Mouse (Mus musculus) ES-E14 (cell line): ENCODE measurements around the gene Dicer1. TPM values are rescaled to one million over a fixed set of nuclear protein-coding genes. Genes with fewer than 3 reads are reported as not detected.

Experiments
- DNase-seq: peaks from one replicate; pipeline ENCODE4 v3.0.0-alpha.2; 2013; ENCODE audit warnings: low read depth, low spot score
- H3K27ac ChIP-seq: 2 replicates; pipeline ENCODE4 v1.5.1; 2012; ENCODE audit warnings: low read depth, mild to moderate bottlenecking, low read length, moderate library complexity, mixed read lengths; ENCODE audit not compliant: poor library complexity, insufficient read depth, severe bottlenecking
- H3K36me3 ChIP-seq: 2 replicates; pipeline ENCODE4 v1.6.1; 2012; ENCODE audit warnings: mild to moderate bottlenecking, low read length, moderate library complexity, mixed read lengths; ENCODE audit not compliant: control insufficient read depth, poor library complexity, insufficient read depth, severe bottlenecking
- H3K4me1 ChIP-seq, 2 experiments: fragments of 150-350 bp in 1 of 2; sonication (generic) in 1 of 2; 2 replicates each; pipeline ENCODE4 v1.6.1; 2012; ENCODE audit warnings: low read length in 2 of 2, mild to moderate bottlenecking in 1 of 2, mixed read lengths in 1 of 2; ENCODE audit not compliant: control insufficient read depth in 2 of 2, insufficient read depth in 2 of 2, poor library complexity in 1 of 2
- H3K4me3 ChIP-seq, 2 experiments: fragments of 150-350 bp in 1 of 2; sonication (generic) in 1 of 2; 2 replicates each; pipeline ENCODE4 v1.5.1; 2012; ENCODE audit warnings: low read length in 2 of 2, low read depth in 1 of 2, mild to moderate bottlenecking in 1 of 2, mixed read lengths in 1 of 2; ENCODE audit not compliant: insufficient read depth in 1 of 2, poor library complexity in 1 of 2, severe bottlenecking in 1 of 2
- H3K9ac ChIP-seq: 2 replicates; pipeline ENCODE4 v1.6.1; 2012; ENCODE audit warnings: low read depth, mild to moderate bottlenecking, low read length, mixed read lengths; ENCODE audit not compliant: poor library complexity, insufficient read depth, severe bottlenecking
- H3K9me3 ChIP-seq: fragments of 150-350 bp; sonication (generic); 2 replicates; pipeline ENCODE4 v1.6.1; 2012; ENCODE audit warnings: low read depth, mild to moderate bottlenecking, low read length; ENCODE audit not compliant: control insufficient read depth, insufficient read depth
- CHD2 ChIP-seq: IDR thresholded peaks from 2 replicates; pipeline ENCODE4 v1.6.1; 2014; ENCODE audit warnings: mild to moderate bottlenecking, low read depth, low read length, inconsistent platforms
- HCFC1 ChIP-seq: IDR thresholded peaks from 2 replicates; pipeline ENCODE4 v1.6.1; 2012; ENCODE audit warnings: low read length, inconsistent platforms, borderline replicate concordance; ENCODE audit not compliant: insufficient read depth
- MAFK ChIP-seq: IDR thresholded peaks from 2 replicates; pipeline ENCODE4 v1.6.1; 2014; ENCODE audit warnings: mild to moderate bottlenecking, low read depth, low read length, inconsistent platforms; ENCODE audit not compliant: insufficient read depth
- ZC3H11A ChIP-seq: IDR thresholded peaks from 2 replicates; pipeline ENCODE4 v1.6.1; 2012; ENCODE audit warnings: low read depth, mild to moderate bottlenecking, inconsistent platforms, low read length, borderline replicate concordance
- ZNF384 ChIP-seq: IDR thresholded peaks from 2 replicates; pipeline ENCODE4 v1.6.1; 2012; ENCODE audit warnings: low read depth, low read length, inconsistent platforms
- in situ Hi-C, 2 experiments: fragments of 600-800 bp; cut with MboI; formaldehyde crosslinking; loops; one replicate each; pipeline ENCODE4 v1.15.1; 2025; ENCODE audit warnings: low sequenced_read_pairs in 2 of 2, inconsistent platforms in 1 of 2; ENCODE audit not compliant: unreplicated experiment in 2 of 2
- total RNA-seq: library from RNA; depleted of rRNA; stranded (reverse); fragments of 300-350 nt; gene quantifications from 2 replicates; pipeline ENCODE4 v1.2.3, GENCODE M21; 2012; rRNA removed

Dicer1 gene
- total RNA-seq, 1 experiment: 51.9 TPM

DNA sequence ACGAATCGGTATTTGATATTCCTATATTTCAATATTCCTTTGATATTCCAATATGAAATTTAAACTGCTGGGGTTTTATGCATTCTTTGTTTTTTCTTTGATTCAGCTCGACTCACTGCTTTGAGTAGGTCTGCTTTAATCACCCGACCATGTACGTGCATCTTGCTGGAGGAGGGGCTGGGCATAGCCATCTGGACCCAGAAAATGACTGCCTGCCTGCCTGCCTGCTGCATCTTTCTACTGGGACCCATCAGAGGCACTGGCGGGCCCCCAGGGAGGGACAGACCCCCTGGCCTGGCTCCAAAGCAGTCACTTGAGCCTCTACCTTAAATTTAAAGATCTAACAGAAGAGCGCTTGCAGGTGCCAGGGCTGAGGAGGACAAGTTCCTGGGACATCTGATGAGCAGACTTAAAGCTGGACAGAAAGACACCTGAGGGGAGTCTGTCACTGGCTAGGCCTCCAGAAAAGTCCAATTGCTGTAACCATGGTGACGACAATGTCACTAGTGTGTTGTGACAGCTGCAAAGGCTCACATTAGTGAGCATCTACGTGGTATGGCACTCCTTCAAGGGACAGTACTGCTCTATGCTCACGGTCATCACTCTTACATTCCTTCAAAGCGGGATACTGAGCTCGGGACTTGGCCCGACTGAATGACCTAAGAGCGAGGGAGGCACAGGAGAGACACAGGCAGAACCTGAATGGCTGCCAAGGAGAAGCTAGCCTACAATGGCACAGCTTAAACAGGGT, 101.1 kb downstream of the Dicer1 start:
- no peaks in the 10 kb centered on the region for H3K36me3 ChIP-seq
- in situ Hi-C loops: no loop called here
- peaks cover 0 to 6% of the 10 kb centered on the region in 2 experiments; a peak in 2 of 4 replicates for H3K4me1 ChIP-seq
- no peak overlapping the region for H3K4me3 ChIP-seq
- no peak overlapping the region for H3K27ac ChIP-seq
- no peak for TF ChIP-seq ZNF384
- no peak for TF ChIP-seq CHD2
- TF ChIP-seq MAFK: no peak
- TF ChIP-seq ZC3H11A: no peak
- no peak for TF ChIP-seq HCFC1
- H3K9ac ChIP-seq: no peak overlapping the region
- H3K9me3 ChIP-seq: no peaks in the 10 kb centered on the region
- no peak for DNase-seq

DNA sequence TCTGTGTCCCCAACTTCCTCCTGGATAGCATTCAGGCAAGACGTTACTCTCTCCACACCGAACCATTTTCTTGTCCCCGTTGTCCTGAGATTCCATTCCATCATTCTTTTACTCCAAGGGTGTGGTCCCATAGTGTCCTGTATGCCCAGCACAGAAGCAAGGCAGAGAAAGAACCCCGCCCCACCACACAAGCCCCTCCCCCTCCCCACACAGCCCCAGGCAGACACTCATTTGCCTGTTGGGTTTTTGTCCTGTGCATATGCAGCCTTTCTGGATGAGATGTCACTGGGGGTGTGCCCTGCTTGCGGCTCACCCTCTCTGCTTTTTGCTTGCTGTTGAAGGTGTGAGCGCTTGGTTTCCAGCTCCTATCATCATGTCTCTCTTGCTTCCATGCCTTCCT, 103.4 kb downstream of the Dicer1 start:
- no peak for TF ChIP-seq HCFC1
- TF ChIP-seq MAFK: no peak
- TF ChIP-seq ZNF384: no peak
- TF ChIP-seq ZC3H11A: no peak
- TF ChIP-seq CHD2: no peak
- H3K9me3 ChIP-seq: no peaks in the 10 kb centered on the region
- no peak overlapping the region for H3K4me3 ChIP-seq
- in situ Hi-C loops: no loop called here
- no peaks in the 10 kb centered on the region for H3K36me3 ChIP-seq
- peaks cover 0 to 6% of the 10 kb centered on the region in 2 experiments; a peak in 2 of 4 replicates for H3K4me1 ChIP-seq
- no peak overlapping the region for H3K27ac ChIP-seq
- no peak overlapping the region for H3K9ac ChIP-seq
- DNase-seq: peak; percentile 36

DNA sequence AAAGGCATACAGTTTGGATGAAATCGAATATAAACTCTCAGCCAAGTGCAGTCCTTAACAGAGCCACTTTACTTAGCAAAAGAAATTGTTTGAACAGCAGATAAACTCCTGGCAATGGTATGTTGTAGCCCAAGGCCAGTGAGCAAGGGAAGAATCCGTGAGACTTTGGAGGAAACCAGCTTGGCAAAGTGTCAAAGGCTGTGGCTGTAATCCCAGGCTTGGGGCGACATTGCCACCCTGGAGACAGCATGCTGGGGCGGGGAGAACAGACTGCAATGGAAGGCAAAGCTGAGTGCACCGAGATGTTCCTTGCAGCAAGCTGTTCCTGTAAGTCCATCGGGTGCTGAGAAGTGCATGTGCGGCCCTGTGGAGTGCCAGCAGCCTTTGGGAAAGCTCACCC, 109.4 kb downstream of the Dicer1 start:
- in situ Hi-C loops: no loop called here
- H3K36me3 ChIP-seq: no peaks in the 10 kb centered on the region
- no peaks in the 10 kb centered on the region for H3K4me1 ChIP-seq
- DNase-seq: no peak
- TF ChIP-seq ZC3H11A: no peak
- no peak for TF ChIP-seq ZNF384
- no peak for TF ChIP-seq CHD2
- no peak overlapping the region for H3K4me3 ChIP-seq
- no peaks in the 10 kb centered on the region for H3K9me3 ChIP-seq
- no peak overlapping the region; the same call in 1 of the 2 replicates for H3K27ac ChIP-seq
- H3K9ac ChIP-seq: no peak overlapping the region

DNA sequence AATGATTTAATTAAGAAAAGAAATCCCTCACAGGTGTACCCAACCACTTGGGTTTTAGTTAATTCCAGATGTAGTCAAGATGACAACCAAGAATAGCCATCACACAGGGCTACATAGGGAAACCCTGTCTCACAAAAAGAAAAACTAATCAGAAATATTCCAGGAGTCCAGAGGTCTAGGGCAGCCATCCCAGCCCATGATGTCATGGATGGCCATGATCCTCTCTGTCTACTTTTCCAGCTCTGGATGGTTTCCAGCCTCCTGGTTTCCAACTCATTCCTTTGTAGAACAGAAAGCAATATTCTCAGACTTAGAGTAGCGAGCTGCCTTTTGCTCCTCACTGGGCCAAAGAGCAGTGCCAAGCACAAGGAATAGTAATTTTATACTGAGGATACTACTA, 110.8 kb downstream of the Dicer1 start:
- H3K9me3 ChIP-seq: no peaks in the 10 kb centered on the region
- no peaks in the 10 kb centered on the region for H3K36me3 ChIP-seq
- 0 out of 4 replicates have a peak, but pooled peaks cover 0 to 2% of the 10 kb centered on the region in 2 experiments for H3K4me1 ChIP-seq
- no peak overlapping the region for H3K9ac ChIP-seq
- H3K4me3 ChIP-seq: no peak overlapping the region
- no peak for TF ChIP-seq ZC3H11A
- no peak for TF ChIP-seq CHD2
- TF ChIP-seq MAFK: no peak
- TF ChIP-seq HCFC1: no peak
- no peak for TF ChIP-seq ZNF384
- H3K27ac ChIP-seq: no peak overlapping the region
- DNase-seq: no peak
- in situ Hi-C loops: no loop called here

DNA sequence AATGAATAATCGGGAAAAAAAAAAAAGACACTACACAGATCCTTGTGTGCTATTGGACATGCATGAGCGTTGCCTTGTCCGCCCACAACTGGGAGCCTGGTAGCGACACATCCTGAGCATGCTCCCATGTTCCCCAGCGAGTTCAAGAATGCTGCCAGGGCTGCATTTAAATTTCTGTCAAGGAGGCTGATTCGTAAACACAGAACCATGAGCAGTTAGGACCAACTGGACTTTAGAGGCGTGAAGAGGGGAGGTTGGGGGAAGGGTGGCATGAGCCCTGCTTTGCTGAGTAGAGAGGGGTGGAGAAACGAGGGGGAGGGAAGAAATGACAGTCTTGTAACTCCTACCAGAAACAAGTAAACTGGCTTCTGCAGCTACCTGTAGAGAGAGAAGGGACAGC, 113.6 kb downstream of the Dicer1 start:
- Histone ChIP-seq H3K4me3 (no peak overlapping the region), H3K4me1 (0 out of 4 replicates have a peak, but pooled peaks cover 0 to 2% of the 10 kb centered on the region in 2 experiments), H3K36me3 (no peaks in the 10 kb centered on the region), H3K27ac (no peak overlapping the region), H3K9ac (no peak overlapping the region), H3K9me3 (no peaks in the 10 kb centered on the region)
- TF ChIP-seq MAFK: no peak
- TF ChIP-seq HCFC1: no peak
- no peak for TF ChIP-seq CHD2
- TF ChIP-seq ZNF384: no peak
- no peak for TF ChIP-seq ZC3H11A
- in situ Hi-C loops: no loop called here
- DNase-seq: no peak

Other genes with a start within 250 kb of the Dicer1 start
- gene Clmn, start 113.1 kb upstream of the Dicer1 start, total RNA-seq: 3.1 and 4.2 TPM in 2 replicates